Comparison of ENCODE assay signal across 13 mouse cellular contexts in genomic region chr1:40867651-40868050, GRCm38 (mm10).
"Had no signal": no experiment of that assay in that cellular context is flagged by ENCODE, and none has a peak within 500 bp of the region (broad histone marks: within the 10 kb centered on the region; RNA-seq: fewer than 3 reads in every experiment).

No protein-coding gene starts in this region.

- ATAC-seq: midbrain, embryonic 16.5 days had no signal

- H3K36me3 ChIP-seq: limb, embryonic 13.5 days; midbrain, embryonic 12.5 days; neural tube, embryonic 13.5 days had no signal

- DNase-seq: kidney, postnatal 10 days; kidney, postnatal 4 days; left cerebral cortex, postnatal 4 days; lung, adult 18-20 months; retina, postnatal 1 day; thymus, adult 18-20 months; thymus, postnatal 14 days had no signal

- H3K4me3 ChIP-seq: layer of hippocampus, adult 2 months; limb, embryonic 13.5 days; midbrain, embryonic 12.5 days; neural tube, embryonic 13.5 days had no signal

- H3K9me3 ChIP-seq: limb, embryonic 13.5 days; midbrain, embryonic 12.5 days; neural tube, embryonic 13.5 days had no signal

- H3K9ac ChIP-seq: limb, embryonic 13.5 days; liver, embryonic 14.5 days; midbrain, embryonic 12.5 days; neural tube, embryonic 13.5 days had no signal

- H3K27me3 ChIP-seq: limb, embryonic 13.5 days; midbrain, embryonic 12.5 days; neural tube, embryonic 13.5 days had no signal

- H3K27ac ChIP-seq: layer of hippocampus, adult 2 months; limb, embryonic 13.5 days; liver, embryonic 14.5 days; midbrain, embryonic 12.5 days; neural tube, embryonic 13.5 days had no signal

- H3K4me2 ChIP-seq: limb, embryonic 13.5 days; midbrain, embryonic 12.5 days; neural tube, embryonic 13.5 days had no signal

- H3K4me1 ChIP-seq: midbrain, embryonic 12.5 days; neural tube, embryonic 13.5 days had no signal
